Mouse (Mus musculus): ENCODE data around the gene Sspn. TPM values are rescaled to one million over a fixed set of nuclear protein-coding genes. Genes with fewer than 3 reads are reported as not detected.

Gene Sspn
- total and polyA plus RNA-seq, 3 experiments = 0.11 TPM; not detected in 2

- Histone ChIP-seq H3K9me3 (replicated peaks) (peaks cover 69% of the 10 kb centered on the region), H3K27me3 (ENCODE audit: insufficient read depth, low read length) (no peaks in the 10 kb centered on the region), H3K4me1 (ENCODE audit: insufficient read depth, low read depth, low read length) (no peaks in the 10 kb centered on the region), H3K36me3 (replicated peaks) (no peaks in the 10 kb centered on the region), H3K4me3 (ENCODE audit: low read depth, low read length) (no peak overlapping the region)
- DNase-seq (ENCODE audit: low spot score) = no peak
- no peak for TF ChIP-seq GATA2 (IDR thresholded peaks at IDR 0.05; ENCODE audit: borderline replicate concordance, low read depth, low read length)
- no peak for TF ChIP-seq CTCF (IDR thresholded peaks at IDR 0.05; ENCODE audit: low read depth, low read length)
- TF ChIP-seq POLR2AphosphoS5 (IDR thresholded peaks at IDR 0.05; ENCODE audit: insufficient replicate concordance, low read depth, low read length) = no peak
- no peak for TF ChIP-seq TAL1 (conservative IDR thresholded peaks at IDR 0.05; ENCODE audit: low read depth, low read length)
- TF ChIP-seq GATA1 (IDR thresholded peaks at IDR 0.05; ENCODE audit: borderline replicate concordance, low read length) = no peak
- no peak for ATAC-seq (ENCODE audit: extremely low read depth, insufficient number of reproducible peaks, low FRiP score, poor library complexity, severe bottlenecking)
Observed at GRCm38 (mm10) chr6:145940852-145941251, 9.4 kb downstream of the Sspn start.

GRCm38 (mm10) chr6:145942263-145942966 is 11.0 kb downstream of the Sspn start:
- ATAC-seq (ENCODE audit: extremely low read depth, insufficient number of reproducible peaks, low FRiP score, poor library complexity, severe bottlenecking) = no peak
- TF ChIP-seq POLR2AphosphoS5 (IDR thresholded peaks at IDR 0.05; ENCODE audit: insufficient replicate concordance, low read depth, low read length) = no peak
- TF ChIP-seq GATA2 (IDR thresholded peaks at IDR 0.05; ENCODE audit: borderline replicate concordance, low read depth, low read length) = no peak
- TF ChIP-seq TAL1 (conservative IDR thresholded peaks at IDR 0.05; ENCODE audit: low read depth, low read length) = no peak
- no peak for TF ChIP-seq GATA1 (IDR thresholded peaks at IDR 0.05; ENCODE audit: borderline replicate concordance, low read length)
- TF ChIP-seq CTCF (IDR thresholded peaks at IDR 0.05; ENCODE audit: low read depth, low read length) = no peak
- H3K36me3 ChIP-seq (replicated peaks) = no peaks in the 10 kb centered on the region
- H3K27me3 ChIP-seq (ENCODE audit: insufficient read depth, low read length) = no peaks in the 10 kb centered on the region
- no peak overlapping the region for H3K4me3 ChIP-seq (ENCODE audit: low read depth, low read length)
- H3K9me3 ChIP-seq (replicated peaks) = peaks cover 59% of the 10 kb centered on the region
- DNase-seq (ENCODE audit: low spot score) = no peak
- no peaks in the 10 kb centered on the region for H3K4me1 ChIP-seq (ENCODE audit: insufficient read depth, low read depth, low read length)

- H3K27me3 ChIP-seq (ENCODE audit: insufficient read depth, low read length) = no peaks in the 10 kb centered on the region
- TF ChIP-seq TAL1 (conservative IDR thresholded peaks at IDR 0.05; ENCODE audit: low read depth, low read length) (no peak), GATA2 (IDR thresholded peaks at IDR 0.05; ENCODE audit: borderline replicate concordance, low read depth, low read length) (no peak), GATA1 (IDR thresholded peaks at IDR 0.05; ENCODE audit: borderline replicate concordance, low read length) (no peak)
- ATAC-seq (ENCODE audit: extremely low read depth, insufficient number of reproducible peaks, low FRiP score, poor library complexity, severe bottlenecking) (no peak), DNase-seq (ENCODE audit: low spot score) (no peak)
- H3K9me3 ChIP-seq (replicated peaks) = peaks cover 58% of the 10 kb centered on the region
- H3K36me3 ChIP-seq (replicated peaks) = no peaks in the 10 kb centered on the region
- no peak overlapping the region for H3K4me3 ChIP-seq (ENCODE audit: low read depth, low read length)
- no peaks in the 10 kb centered on the region for H3K4me1 ChIP-seq (ENCODE audit: insufficient read depth, low read depth, low read length)
Observed at GRCm38 (mm10) chr6:145943414-145943813, 12.0 kb downstream of the Sspn start.

GRCm38 (mm10) chr6:145945700-145946344 is 14.4 kb downstream of the Sspn start:
- Histone ChIP-seq H3K27me3 (ENCODE audit: insufficient read depth, low read length) (no peaks in the 10 kb centered on the region), H3K36me3 (replicated peaks) (no peaks in the 10 kb centered on the region), H3K9me3 (replicated peaks) (peaks cover 65% of the 10 kb centered on the region), H3K4me1 (ENCODE audit: insufficient read depth, low read depth, low read length) (no peaks in the 10 kb centered on the region), H3K4me3 (ENCODE audit: low read depth, low read length) (no peak overlapping the region)
- DNase-seq (ENCODE audit: low spot score) (no peak), ATAC-seq (ENCODE audit: extremely low read depth, insufficient number of reproducible peaks, low FRiP score, poor library complexity, severe bottlenecking) (no peak)
- TF ChIP-seq CTCF (IDR thresholded peaks at IDR 0.05; ENCODE audit: low read depth, low read length) (no peak), GATA2 (IDR thresholded peaks at IDR 0.05; ENCODE audit: borderline replicate concordance, low read depth, low read length) (no peak), TAL1 (conservative IDR thresholded peaks at IDR 0.05; ENCODE audit: low read depth, low read length) (no peak), GATA1 (IDR thresholded peaks at IDR 0.05; ENCODE audit: borderline replicate concordance, low read length) (no peak), POLR2AphosphoS5 (IDR thresholded peaks at IDR 0.05; ENCODE audit: insufficient replicate concordance, low read depth, low read length) (no peak)

GRCm38 (mm10) chr6:145949049-145949448 is 17.6 kb downstream of the Sspn start:
- no peaks in the 10 kb centered on the region for H3K36me3 ChIP-seq (replicated peaks)
- no peaks in the 10 kb centered on the region for H3K27me3 ChIP-seq (ENCODE audit: insufficient read depth, low read length)
- H3K4me1 ChIP-seq (ENCODE audit: insufficient read depth, low read depth, low read length) = no peaks in the 10 kb centered on the region
- ATAC-seq (ENCODE audit: extremely low read depth, insufficient number of reproducible peaks, low FRiP score, poor library complexity, severe bottlenecking) (no peak), DNase-seq (ENCODE audit: low spot score) (no peak)
- H3K9me3 ChIP-seq (replicated peaks) = peaks cover 59% of the 10 kb centered on the region
- TF ChIP-seq POLR2AphosphoS5 (IDR thresholded peaks at IDR 0.05; ENCODE audit: insufficient replicate concordance, low read depth, low read length) = no peak
- TF ChIP-seq GATA2 (IDR thresholded peaks at IDR 0.05; ENCODE audit: borderline replicate concordance, low read depth, low read length) = no peak
- TF ChIP-seq TAL1 (conservative IDR thresholded peaks at IDR 0.05; ENCODE audit: low read depth, low read length) = no peak
- no peak for TF ChIP-seq GATA1 (IDR thresholded peaks at IDR 0.05; ENCODE audit: borderline replicate concordance, low read length)
- TF ChIP-seq CTCF (IDR thresholded peaks at IDR 0.05; ENCODE audit: low read depth, low read length) = no peak
- H3K4me3 ChIP-seq (ENCODE audit: low read depth, low read length) = no peak overlapping the region

GRCm38 (mm10) chr6:145950626-145951025 is 19.2 kb downstream of the Sspn start:
- peaks cover 62% of the 10 kb centered on the region for H3K9me3 ChIP-seq (replicated peaks)
- no peaks in the 10 kb centered on the region for H3K4me1 ChIP-seq (ENCODE audit: insufficient read depth, low read depth, low read length)
- TF ChIP-seq CTCF (IDR thresholded peaks at IDR 0.05; ENCODE audit: low read depth, low read length) = no peak
- no peak for TF ChIP-seq POLR2AphosphoS5 (IDR thresholded peaks at IDR 0.05; ENCODE audit: insufficient replicate concordance, low read depth, low read length)
- no peak for TF ChIP-seq GATA2 (IDR thresholded peaks at IDR 0.05; ENCODE audit: borderline replicate concordance, low read depth, low read length)
- TF ChIP-seq TAL1 (conservative IDR thresholded peaks at IDR 0.05; ENCODE audit: low read depth, low read length) = no peak
- no peak for TF ChIP-seq GATA1 (IDR thresholded peaks at IDR 0.05; ENCODE audit: borderline replicate concordance, low read length)
- H3K36me3 ChIP-seq (replicated peaks) = no peaks in the 10 kb centered on the region
- DNase-seq (ENCODE audit: low spot score) = no peak
- no peaks in the 10 kb centered on the region for H3K27me3 ChIP-seq (ENCODE audit: insufficient read depth, low read length)
- no peak overlapping the region for H3K4me3 ChIP-seq (ENCODE audit: low read depth, low read length)
- ATAC-seq (ENCODE audit: extremely low read depth, insufficient number of reproducible peaks, low FRiP score, poor library complexity, severe bottlenecking) = no peak
